Mouse (Mus musculus) testis, adult 2 months (tissue): ENCODE results near the gene Dnajc7. TPM values are rescaled to one million over a fixed set of nuclear protein-coding genes. Genes with fewer than 3 reads are reported as not detected.
"Not testable (repeated sequence)": the region's sequence is repeated elsewhere in the genome, so short reads cannot be mapped to it uniquely, and the experiment has no call there.

ENCODE experiments used
- H3K27ac ChIP-seq: fragments of 200-500 bp; 2 replicates; pipeline ENCODE4 v1.5.1; 2012; ENCODE audit warnings: low read depth, low read length; ENCODE audit not compliant: control insufficient read depth, insufficient read depth
- H3K27me3 ChIP-seq: fragments of 200-500 bp; 2 replicates; pipeline ENCODE4 v1.6.1; 2012; ENCODE audit warnings: mild to moderate bottlenecking, low read length, moderate library complexity; ENCODE audit not compliant: control insufficient read depth, insufficient read depth
- H3K36me3 ChIP-seq: fragments of 200-500 bp; 2 replicates; pipeline ENCODE4 v1.6.1; 2012; ENCODE audit warnings: mild to moderate bottlenecking, low read length; ENCODE audit not compliant: control insufficient read depth, insufficient read depth
- H3K4me1 ChIP-seq: fragments of 200-500 bp; 2 replicates; pipeline ENCODE4 v1.6.1; 2012; ENCODE audit warnings: low read length; ENCODE audit not compliant: control insufficient read depth, insufficient read depth
- H3K4me3 ChIP-seq: fragments of 200-500 bp; 2 replicates; pipeline ENCODE4 v1.5.1; 2012; ENCODE audit warnings: low read depth, mild to moderate bottlenecking, low read length, moderate library complexity, mixed read lengths; ENCODE audit not compliant: control insufficient read depth
- CTCF ChIP-seq: fragments of 200-500 bp; IDR thresholded peaks from 2 replicates; pipeline ENCODE4 v1.5.1; 2012; ENCODE audit warnings: low read depth, mild to moderate bottlenecking, inconsistent platforms, low read length, moderate library complexity; ENCODE audit not compliant: control insufficient read depth, insufficient read depth, insufficient replicate concordance
- POLR2A ChIP-seq: fragments of 200-500 bp; IDR thresholded peaks from 2 replicates; pipeline ENCODE4 v1.6.1; 2012; ENCODE audit warnings: low read depth, mild to moderate bottlenecking, inconsistent platforms, low read length, moderate library complexity; ENCODE audit not compliant: control insufficient read depth
- polyA plus RNA-seq: library from polyadenylated mRNA; depleted of rRNA; stranded (reverse); fragments of >200 nt; gene quantifications from 2 replicates; pipeline ENCODE4 v1.2.3, GENCODE M21; 2012; rRNA removed

Gene Dnajc7
- polyA plus RNA-seq, 1 experiment: 150 TPM

DNA sequence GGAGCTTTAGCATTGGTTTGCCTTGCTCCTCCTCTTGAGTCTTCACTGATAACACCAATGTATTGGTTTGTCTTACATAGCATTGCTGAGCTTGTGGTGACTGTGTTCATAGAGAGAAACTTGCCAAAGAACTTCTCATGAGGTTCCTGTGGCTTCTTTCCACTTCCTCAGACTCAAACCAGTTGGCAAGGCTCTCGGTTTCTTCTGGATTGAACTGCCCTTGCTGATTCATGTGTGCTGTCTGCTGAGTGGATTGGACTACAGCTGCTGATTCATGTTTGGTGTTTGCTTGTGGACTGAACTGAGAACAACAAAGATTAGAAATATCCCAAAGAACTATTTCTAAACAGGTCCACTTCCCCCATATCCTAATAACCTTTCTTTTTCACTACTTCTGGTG, 84.0 kb downstream of the Dnajc7 start:
- no peaks in the 10 kb centered on the region for H3K4me1 ChIP-seq
- H3K27ac ChIP-seq: no peak overlapping the region
- no peaks in the 10 kb centered on the region for H3K36me3 ChIP-seq
- H3K27me3 ChIP-seq: no peaks in the 10 kb centered on the region
- H3K4me3 ChIP-seq: no peak overlapping the region
- TF ChIP-seq POLR2A (no peak), CTCF (no peak)

DNA sequence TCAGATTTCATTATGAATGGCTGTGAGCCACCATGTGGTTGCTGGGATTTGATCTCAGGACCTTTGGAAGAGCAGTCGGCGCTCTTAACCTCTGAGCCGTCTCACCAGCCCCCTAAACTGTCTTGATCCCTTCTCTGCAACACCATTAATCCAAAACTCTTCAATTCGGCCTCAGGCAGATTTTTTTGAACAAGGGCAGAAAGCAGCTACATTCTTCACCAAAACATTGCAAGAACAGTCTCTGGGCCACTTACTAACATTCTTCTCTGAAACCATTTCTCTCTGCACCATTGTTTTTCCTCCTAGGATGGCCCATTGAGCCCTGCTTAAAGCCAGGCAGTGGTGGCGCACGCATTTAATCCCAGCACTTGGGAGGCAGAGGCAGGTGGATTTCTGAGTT, 85.1 kb downstream of the Dnajc7 start:
- not testable (repeated sequence) for H3K27ac ChIP-seq, H3K4me1 ChIP-seq, H3K4me3 ChIP-seq, H3K36me3 ChIP-seq, H3K27me3 ChIP-seq

DNA sequence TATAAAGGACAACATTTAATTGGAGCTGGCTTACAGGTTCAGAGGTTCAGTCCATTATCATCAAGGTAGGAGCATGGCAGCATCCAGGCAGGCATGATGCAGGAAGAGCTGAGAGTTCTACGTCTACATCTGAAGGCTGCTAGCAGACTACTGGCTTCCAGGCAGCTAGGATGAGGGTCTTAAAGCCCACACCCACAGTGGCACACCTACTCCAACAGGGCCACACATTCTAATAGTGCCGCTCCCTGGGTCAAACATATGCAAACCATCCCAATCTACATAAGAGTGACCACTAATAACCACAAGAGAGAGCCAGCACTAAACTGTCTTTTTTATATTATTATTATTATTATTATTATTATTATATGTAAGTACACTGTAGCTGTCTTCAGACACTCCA, 85.6 kb downstream of the Dnajc7 start:
- not testable (repeated sequence) for H3K4me1 ChIP-seq, H3K27ac ChIP-seq, H3K36me3 ChIP-seq, H3K27me3 ChIP-seq, H3K4me3 ChIP-seq

DNA sequence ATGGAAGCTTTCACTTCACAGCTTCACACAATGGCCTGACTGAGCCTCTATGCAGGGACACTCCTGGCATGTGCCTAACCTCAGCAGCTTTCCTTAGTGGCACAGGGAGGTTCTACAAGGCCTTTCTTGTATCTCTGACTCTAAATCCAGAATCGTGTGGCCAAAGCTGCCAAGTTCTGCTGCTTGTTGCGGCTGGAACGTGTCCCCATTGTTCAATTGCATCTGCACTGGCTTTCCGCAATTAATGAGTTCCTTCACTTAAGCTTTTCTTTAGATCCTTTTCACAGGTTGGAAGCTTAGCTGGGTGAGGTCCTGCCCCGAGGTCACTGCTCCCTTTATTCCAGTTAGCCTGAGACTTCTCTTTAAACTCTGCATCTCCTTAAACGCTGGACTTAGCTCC, 86.1 kb downstream of the Dnajc7 start:
- Histone ChIP-seq H3K27ac (no peak overlapping the region), H3K27me3 (no peaks in the 10 kb centered on the region), H3K4me1 (peaks cover under 1% of the 10 kb centered on the region), H3K4me3 (no peak overlapping the region), H3K36me3 (no peaks in the 10 kb centered on the region)
- TF ChIP-seq CTCF (no peak), POLR2A (no peak)

Other genes starting within 250 kb of the Dnajc7 start
- 103 TPM in 2 replicates for gene Jup, start 222.4 kb downstream of the Dnajc7 start, polyA plus RNA-seq
- gene P3h4, start 205.3 kb downstream of the Dnajc7 start, polyA plus RNA-seq: 8.5 and 9.0 TPM in 2 replicates
- 6.6 and 7.7 TPM in 2 replicates for gene Fkbp10, start 204.5 kb downstream of the Dnajc7 start, polyA plus RNA-seq
- gene Nt5c3b, start 178.4 kb downstream of the Dnajc7 start, polyA plus RNA-seq: 145 and 152 TPM in 2 replicates
- 422 and 444 TPM in 2 replicates for gene Klhl10, start 178.3 kb downstream of the Dnajc7 start, polyA plus RNA-seq
- gene Klhl11, start 147.4 kb downstream of the Dnajc7 start, polyA plus RNA-seq: 10.2 and 11.2 TPM in 2 replicates
- gene Acly, start 92.2 kb downstream of the Dnajc7 start, polyA plus RNA-seq: 24.7 and 30.4 TPM in 2 replicates
- gene Ttc25, start 74.6 kb downstream of the Dnajc7 start, polyA plus RNA-seq: 70.4 and 74.1 TPM in 2 replicates
- gene Cnp, start 45.3 kb downstream of the Dnajc7 start, polyA plus RNA-seq: 3.3 and 3.7 TPM in 2 replicates
- 245 and 266 TPM in 2 replicates for gene Nkiras2, start 924 bp downstream of the Dnajc7 start, polyA plus RNA-seq
- gene Zfp385c, start 72.3 kb upstream of the Dnajc7 start, polyA plus RNA-seq: 2.6 and 3.8 TPM in 2 replicates
- 31.5 and 32.0 TPM in 2 replicates for gene Dhx58, start 84.1 kb upstream of the Dnajc7 start, polyA plus RNA-seq
- gene Kat2a, start 92.3 kb upstream of the Dnajc7 start, polyA plus RNA-seq: 24.0 and 26.3 TPM in 2 replicates
- 1,348 and 1,420 TPM in 2 replicates for gene Hspb9, start 93.7 kb upstream of the Dnajc7 start, polyA plus RNA-seq
- 90.2 and 90.7 TPM in 2 replicates for gene Rab5c, start 118.0 kb upstream of the Dnajc7 start, polyA plus RNA-seq
- 0.40 and 0.51 TPM in 2 replicates for gene Kcnh4, start 139.8 kb upstream of the Dnajc7 start, polyA plus RNA-seq
- gene Hcrt, start 142.8 kb upstream of the Dnajc7 start, polyA plus RNA-seq: 0.36 TPM in 1 of 2 replicates, not detected in the other
- 1.3 and 1.6 TPM in 2 replicates for gene Ghdc, start 150.8 kb upstream of the Dnajc7 start, polyA plus RNA-seq
- 1.9 and 2.4 TPM in 2 replicates for gene Stat5b, start 230.6 kb upstream of the Dnajc7 start, polyA plus RNA-seq
- gene Stat5a, start 239.2 kb upstream of the Dnajc7 start, polyA plus RNA-seq: 4.0 and 6.6 TPM in 2 replicates